Mouse (Mus musculus) spleen, postnatal 14 days (tissue): ENCODE results near the gene Ncln.
A peak's percentile ranks its signal among the peaks of the same experiment; 100 is the strongest.

Experiments
- DNase-seq, 2 experiments: peaks; one replicate each; pipeline ENCODE4 v3.0.0; 2021 to 2022; ENCODE audit warnings: low spot score in 2 of 2

The Ncln gene

DNA sequence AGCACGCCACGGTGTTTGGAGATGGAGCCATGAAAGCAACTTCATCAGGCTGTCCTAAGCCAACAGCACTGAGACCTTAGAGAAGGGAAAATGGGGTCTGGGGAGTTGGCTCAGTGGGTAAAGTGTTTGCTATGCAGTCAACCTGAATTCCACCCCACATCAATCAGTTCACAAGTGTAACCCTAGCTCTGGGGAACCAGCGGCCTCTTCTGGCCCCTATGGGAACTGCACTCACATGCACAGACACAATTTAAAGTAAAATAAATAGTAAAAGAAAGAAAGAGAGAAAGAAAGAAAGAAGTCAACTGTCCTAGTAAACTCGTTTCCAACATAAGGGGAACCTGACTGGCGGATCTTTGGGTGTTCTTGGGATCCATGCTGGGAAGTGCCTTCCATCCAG is 17.6 kb upstream of the Ncln start:
- DNase-seq = no peak

GRCm38 (mm10) chr10:81510246-81510810 is 14.1 kb upstream of the Ncln start:
- DNase-seq = no peak

DNA sequence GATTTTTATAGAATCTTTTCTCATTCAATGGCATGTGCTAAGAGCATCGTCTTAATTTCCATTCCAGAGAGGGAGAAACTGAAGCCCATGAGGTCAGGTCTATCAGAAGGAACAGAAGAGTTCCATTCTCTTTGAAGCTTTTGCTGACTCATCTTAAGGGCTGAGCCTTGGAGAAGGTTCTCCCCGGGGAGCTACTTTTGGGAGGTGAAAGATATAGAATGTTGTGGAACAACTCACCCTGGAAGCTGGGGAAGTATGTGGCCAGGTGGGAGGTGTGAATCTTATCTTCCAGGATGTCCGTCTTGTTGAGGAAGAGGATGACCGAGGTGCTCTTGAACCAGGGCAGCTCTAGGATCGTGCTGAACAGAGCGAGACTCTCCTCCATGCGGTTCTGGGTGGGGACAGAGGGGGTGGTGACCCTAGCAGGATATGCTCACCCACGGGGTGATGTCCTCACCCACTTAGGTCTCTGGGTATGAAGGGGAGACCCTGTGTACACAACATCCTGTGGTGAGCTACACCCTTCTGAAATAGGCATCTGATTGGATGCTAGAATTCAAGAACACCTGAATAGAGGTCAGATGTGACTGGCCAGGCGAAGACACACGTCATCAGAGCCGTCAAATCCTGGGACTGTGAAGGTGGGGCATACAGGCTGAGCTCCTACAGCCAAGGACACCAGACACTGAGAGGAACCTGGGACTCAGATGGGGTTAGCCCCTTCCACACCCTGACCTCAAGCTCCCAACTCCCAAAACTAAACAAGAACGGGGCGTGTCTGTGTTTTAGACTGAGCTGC is 11.7 kb upstream of the Ncln start:
- DNase-seq = no peak

DNA sequence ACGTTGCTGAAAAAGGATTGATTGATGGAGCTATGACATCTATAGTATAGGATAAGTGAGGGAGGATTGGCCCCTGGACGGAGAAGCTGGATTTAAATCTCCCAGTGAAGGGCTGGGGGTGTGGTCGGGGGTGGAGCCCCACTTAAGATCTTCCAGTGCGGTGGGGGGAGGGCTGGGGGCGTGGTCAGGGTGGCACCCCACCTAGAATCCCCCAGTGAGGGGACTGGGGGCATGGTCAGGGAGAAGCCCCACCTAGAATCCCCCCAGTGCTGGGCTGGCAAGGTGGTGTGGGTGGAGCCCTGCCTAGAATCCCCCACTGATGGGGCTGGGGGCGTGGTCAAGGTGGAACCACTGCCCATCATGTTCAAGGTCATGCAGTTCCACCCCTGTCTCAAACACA is 10.9 kb upstream of the Ncln start:
- no peak for DNase-seq

DNA sequence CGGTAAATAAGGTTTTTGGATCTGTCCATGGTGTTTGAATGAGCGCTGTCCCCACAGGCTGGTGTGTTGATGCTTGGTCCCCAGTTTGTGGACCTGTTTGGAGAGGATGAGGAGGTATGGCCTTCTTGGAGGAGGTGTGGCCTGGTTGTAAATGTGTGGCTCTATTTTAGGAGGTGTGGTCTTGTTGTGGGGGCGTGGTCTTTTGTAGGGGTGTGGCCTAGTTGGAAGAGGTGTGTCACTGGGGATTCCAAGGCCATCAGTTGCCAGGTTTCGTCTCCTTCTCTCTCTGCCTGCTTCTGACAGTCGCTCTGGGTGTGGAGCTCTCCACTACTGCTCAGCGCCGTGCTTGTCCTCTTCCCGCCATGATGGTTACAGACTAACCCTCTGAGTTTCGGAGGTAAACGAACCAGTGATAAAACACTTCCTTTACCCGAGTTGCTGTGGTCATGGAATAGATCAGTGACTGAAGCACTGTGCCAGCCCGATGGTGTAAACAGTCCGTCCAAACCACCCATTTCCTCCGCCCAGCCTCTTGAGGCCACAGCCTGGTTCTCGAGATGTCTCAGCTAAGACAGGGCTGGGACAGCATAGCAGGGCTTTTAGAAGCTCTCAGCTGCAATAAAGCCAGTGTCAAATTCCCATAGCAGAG is 8.9 kb upstream of the Ncln start:
- DNase-seq = no peak

DNA sequence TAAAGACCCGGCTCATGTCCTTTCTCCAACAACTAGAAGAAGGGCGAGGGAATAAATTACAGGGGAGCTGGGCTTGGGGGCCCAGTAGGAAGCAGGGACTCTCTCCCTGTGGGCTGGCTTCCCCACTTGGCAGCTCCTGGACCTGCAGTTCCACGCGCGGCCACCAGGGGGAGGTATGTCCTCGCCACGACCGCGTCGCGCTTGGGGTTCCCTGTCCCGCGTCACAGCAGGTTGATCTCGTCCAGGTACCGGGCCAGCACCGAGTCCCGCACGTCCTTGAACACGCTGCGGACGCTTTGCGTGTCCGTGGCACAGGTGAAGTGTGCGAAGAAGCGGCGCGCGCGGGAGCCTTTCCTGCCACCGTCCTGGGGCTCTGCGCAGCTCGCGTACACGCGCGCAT is 6.5 kb upstream of the Ncln start:
- peak; percentile 84 to 94 for DNase-seq

DNA sequence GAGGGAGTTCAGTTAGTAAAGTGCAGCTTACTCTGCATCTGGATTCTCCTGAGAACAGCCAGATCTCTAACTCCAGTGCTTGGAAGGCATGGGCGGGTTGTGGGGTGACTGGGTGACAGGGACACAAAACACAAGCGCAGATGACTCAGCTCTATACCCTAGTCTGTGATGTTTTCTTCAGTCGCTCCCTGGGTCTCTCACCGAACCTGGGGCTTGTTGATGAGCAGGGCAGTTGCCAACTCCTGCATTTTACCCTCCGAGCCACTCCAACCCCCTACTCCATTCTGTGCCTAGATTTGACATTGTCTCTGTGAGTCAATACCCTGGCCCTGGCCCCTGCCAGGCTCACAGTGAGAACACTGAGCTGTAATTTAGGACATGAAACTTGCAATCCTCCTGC is 5.7 kb upstream of the Ncln start:
- no peak for DNase-seq

GRCm38 (mm10) chr10:81500032-81500431 is 3.8 kb upstream of the Ncln start, which contains the start of gene S1pr4:
Gene S1pr4, minus strand, starts transcription at chr10:81500132.
- DNase-seq = no peak

GRCm38 (mm10) chr10:81499250-81499901 is 3.2 kb upstream of the Ncln start:
- DNase-seq = peak; percentile 63 to 70

- peak in 1 of 2 experiments; percentile 31 for DNase-seq
These were observed 2.4 kb upstream of the Ncln start for GRCm38 (mm10) chr10:81498316-81499249.

- DNase-seq = peak in 1 of 2 experiments; percentile 45
These were observed 1.4 kb upstream of the Ncln start for GRCm38 (mm10) chr10:81497401-81498270.

GRCm38 (mm10) chr10:81496969-81497368 is 777 bp upstream of the Ncln start:
- DNase-seq = no peak

DNA sequence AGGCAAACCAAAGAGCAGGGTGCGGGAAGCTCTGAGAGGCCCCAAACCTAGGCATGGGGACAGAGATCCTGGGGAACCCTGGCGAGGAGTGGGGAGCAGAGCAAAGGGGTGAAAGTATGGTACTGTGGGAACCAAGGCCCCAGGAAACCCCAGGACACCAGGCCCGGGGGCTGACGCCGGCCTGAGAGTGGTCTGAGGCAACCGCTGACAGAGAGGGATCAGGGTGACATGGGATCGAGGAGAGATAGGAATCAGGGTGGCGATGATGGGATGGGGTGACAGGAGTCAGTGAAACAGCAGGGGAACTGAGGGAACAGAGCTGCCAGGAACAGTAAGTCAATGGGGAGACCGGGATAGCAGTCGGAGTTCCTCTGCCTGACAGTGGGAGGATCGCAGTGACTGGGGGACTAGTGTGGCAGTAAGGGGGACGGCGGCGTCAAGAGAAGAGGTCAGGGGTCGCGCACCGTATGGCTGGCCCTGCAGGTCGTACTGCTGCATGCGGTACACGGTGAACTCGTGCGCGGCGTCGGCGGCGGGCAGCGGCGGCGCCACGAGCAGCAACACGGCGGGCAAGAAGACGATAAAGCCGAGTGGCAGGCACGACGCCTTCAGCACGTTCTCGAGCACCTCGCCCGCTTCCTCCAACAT is 452 bp downstream of the Ncln start:
- DNase-seq = no peak

GRCm38 (mm10) chr10:81495151-81495550 is 1.0 kb downstream of the Ncln start:
- no peak for DNase-seq

DNA sequence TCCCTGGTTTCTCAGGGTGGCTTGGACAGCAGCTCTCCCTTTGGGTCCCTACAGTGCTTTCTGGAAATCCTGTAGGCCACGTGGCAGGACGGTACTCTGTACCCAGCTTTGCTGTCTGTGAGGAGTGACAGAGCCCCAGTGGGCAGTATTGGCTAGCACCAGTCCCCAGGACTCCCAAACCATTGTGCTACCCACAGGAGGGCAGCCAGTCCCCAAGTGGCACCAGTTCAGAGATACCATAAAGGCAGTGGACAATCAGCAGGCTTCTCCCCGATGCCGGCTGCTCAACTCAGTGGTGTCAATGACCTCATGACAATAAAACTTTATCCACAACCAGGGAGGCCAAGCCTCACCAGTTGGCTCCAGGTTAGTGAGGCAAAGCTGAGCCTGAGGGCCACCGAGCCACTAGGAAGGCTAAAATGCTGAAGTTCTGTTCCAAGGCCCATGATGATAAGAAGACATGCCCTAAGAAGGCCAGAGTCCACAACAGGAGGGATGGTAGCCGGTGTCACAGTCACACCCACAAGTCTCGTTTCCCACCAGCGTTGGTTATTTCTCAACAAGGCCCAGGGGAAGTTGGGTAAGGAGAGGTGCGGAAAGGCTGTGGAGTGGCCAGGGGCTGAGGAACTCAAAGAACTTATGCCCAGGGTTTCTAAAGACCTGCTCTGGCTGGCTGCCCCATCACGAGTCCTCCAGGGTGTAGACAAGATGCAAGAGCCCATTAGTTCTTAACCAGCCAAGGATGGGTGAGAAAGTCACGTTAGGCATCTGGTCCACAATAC is 1.7 kb downstream of the Ncln start:
- no peak for DNase-seq

- DNase-seq = peak in 1 of 2 experiments; percentile 48
These were observed 2.5 kb downstream of the Ncln start for GRCm38 (mm10) chr10:81493601-81494220.

GRCm38 (mm10) chr10:81492606-81493240 is 3.5 kb downstream of the Ncln start:
- no peak for DNase-seq

- DNase-seq = no peak
These were observed 5.2 kb downstream of the Ncln start for GRCm38 (mm10) chr10:81491018-81491417.
